Mouse (Mus musculus) cerebellum, postnatal 14 days (tissue): Measurements from ENCODE around the gene Sqstm1.

Source experiments
- DNase-seq, 2 experiments: peaks; one replicate each; pipeline ENCODE4 v3.0.0; 2021; ENCODE audit warnings: mixed read lengths in 2 of 2

The Sqstm1 gene

GRCm38 (mm10) chr11:50229252-50229910, 18.8 kb upstream of the Sqstm1 start:
- peak; percentile 95 to 97 for DNase-seq

- peak; percentile 82 for DNase-seq
Measured at GRCm38 (mm10) chr11:50228772-50229171, 18.1 kb upstream of the Sqstm1 start.

GRCm38 (mm10) chr11:50227736-50228135, 17.1 kb upstream of the Sqstm1 start:
- peak; percentile 68 to 80 for DNase-seq

GRCm38 (mm10) chr11:50227226-50227625, 16.6 kb upstream of the Sqstm1 start:
- DNase-seq: peak in 1 of 2 experiments; percentile 45

- DNase-seq: peak in 1 of 2 experiments; percentile 39
Measured at GRCm38 (mm10) chr11:50226406-50226805, 15.8 kb upstream of the Sqstm1 start.

GRCm38 (mm10) chr11:50225611-50226378, 15.2 kb upstream of the Sqstm1 start:
- peak; percentile 69 to 71 for DNase-seq

- peak; percentile 87 to 93 for DNase-seq
Measured at GRCm38 (mm10) chr11:50224671-50225530, 14.3 kb upstream of the Sqstm1 start.

GRCm38 (mm10) chr11:50223783-50224662, 13.4 kb upstream of the Sqstm1 start:
- peak in 1 of 2 experiments; percentile 41 for DNase-seq

GRCm38 (mm10) chr11:50222559-50223276, 12.1 kb upstream of the Sqstm1 start:
- no peak for DNase-seq

GRCm38 (mm10) chr11:50219833-50220232, 9.2 kb upstream of the Sqstm1 start:
- no peak for DNase-seq

GRCm38 (mm10) chr11:50217811-50218210, 7.2 kb upstream of the Sqstm1 start:
- DNase-seq: peak in 1 of 2 experiments; percentile 29

GRCm38 (mm10) chr11:50216724-50217366, 6.2 kb upstream of the Sqstm1 start:
- no peak for DNase-seq

GRCm38 (mm10) chr11:50215633-50216032, 5.0 kb upstream of the Sqstm1 start:
- no peak for DNase-seq

GRCm38 (mm10) chr11:50214631-50215030, 4.0 kb upstream of the Sqstm1 start:
- DNase-seq: no peak

GRCm38 (mm10) chr11:50212848-50213758, 2.5 kb upstream of the Sqstm1 start:
- DNase-seq: peak; percentile 65 to 73

GRCm38 (mm10) chr11:50212060-50212739, 1.6 kb upstream of the Sqstm1 start:
- DNase-seq: no peak

GRCm38 (mm10) chr11:50211322-50212059, 864 bp upstream of the Sqstm1 start:
- no peak for DNase-seq

- DNase-seq: peak; percentile 95 to 98
Measured at GRCm38 (mm10) chr11:50210101-50210504, 524 bp downstream of the Sqstm1 start.
